Mouse (Mus musculus): ENCODE data around the gene Gm10309.
A peak's percentile ranks its signal among the peaks of the same experiment; 100 is the strongest.
"Not testable (repeated sequence)": the region's sequence is repeated elsewhere in the genome, so short reads cannot be mapped to it uniquely, and the experiment has no call there.

Gene Gm10309

DNA sequence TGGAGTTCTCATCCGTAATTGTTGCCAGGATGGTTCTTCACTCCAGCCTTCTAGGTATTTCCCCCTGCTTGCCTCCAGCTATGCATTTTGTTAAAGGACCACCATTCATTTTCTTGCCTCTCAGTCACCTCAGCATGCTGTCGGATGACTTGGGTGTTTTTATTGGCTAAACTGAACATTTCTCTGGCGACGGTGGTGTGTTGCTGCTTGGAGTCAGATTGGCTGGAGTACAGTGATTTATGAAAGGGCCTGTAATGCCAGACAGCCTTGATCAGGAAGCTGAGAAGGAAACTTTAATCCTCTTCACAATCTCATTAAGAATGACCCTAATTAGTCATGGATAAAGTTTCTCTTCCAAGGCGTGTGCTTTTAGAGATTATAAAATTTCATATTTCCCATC is 4.8 kb upstream of the Gm10309 start:
- DNase-seq (ENCODE audit: low spot score) = no peak

DNA sequence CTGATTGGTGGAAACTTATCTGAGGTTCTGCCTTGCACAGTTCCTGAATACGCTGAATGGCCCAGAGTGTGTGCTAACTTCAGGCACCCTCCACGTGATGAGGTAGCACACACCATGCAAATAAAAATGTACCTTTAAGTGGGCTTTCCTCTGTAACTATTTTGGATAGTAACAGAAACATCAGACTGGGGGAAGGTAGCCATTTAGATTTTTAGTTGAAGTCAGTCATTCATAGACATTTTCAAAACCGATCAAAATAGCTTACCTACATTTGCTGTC is 3.1 kb upstream of the Gm10309 start:
- no peak for DNase-seq (ENCODE audit: low spot score)

DNA sequence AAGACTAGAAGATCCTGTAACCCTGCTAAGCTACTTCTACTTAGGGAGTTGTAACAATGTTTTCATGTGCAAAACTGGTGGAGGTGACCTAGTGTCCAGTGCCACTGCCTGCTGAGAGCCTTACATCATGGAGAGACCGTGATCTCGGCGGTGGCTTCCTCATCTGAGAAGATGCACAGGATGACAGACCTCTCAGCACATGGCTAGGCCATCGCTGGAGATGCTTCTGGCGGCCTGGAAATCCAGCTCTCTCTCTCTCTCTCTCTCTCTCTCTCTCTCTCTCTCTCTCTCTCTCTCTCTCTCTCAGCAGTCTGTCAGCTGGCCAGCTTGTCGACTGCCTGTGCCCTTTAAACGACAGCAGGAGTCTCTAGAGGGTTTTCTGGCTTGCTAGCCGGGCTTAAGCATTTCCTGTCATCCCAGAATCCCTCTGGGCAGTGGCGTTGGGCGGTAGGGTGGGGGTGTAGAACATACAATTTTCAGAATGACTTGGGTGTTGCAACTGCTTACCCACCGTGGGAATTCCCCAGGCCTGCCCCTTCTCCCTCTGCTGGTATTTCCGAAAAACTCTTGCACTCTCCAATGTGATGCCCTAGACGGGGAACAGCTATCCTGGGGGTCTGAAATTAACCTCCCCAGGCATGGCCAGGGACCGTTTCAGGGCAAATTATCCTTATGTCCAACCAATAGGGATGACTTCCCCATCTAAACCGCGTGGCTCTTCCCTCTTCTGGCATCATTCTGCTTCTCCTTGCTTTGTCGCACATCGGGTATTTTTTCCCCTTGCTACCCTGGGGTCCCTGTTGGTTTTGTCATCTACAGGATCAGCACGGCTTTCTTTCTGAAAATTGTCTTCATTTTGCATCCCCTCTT is 2.5 kb upstream of the Gm10309 start:
- DNase-seq (ENCODE audit: low spot score) = no peak

DNA sequence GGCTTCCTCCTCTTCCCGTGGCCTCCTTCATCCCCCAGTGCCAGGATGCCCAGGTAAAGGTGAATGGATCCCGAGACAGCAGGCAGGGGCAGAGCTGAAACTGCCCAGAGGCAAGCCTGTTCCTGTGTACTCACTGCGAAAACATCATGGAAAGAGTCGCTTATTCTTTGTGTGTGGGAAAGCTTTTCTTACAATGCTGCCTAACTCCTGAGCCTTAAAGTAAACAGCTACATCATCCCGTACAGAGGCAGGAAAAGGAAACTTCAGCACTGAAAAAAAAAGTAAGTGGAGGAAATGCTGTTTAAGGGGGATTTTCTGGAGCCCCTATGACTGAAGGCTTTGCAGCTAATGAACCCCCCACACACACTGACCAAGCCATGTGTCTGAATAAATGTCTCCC is 1.8 kb upstream of the Gm10309 start:
- no peak for DNase-seq (ENCODE audit: low spot score)

DNA sequence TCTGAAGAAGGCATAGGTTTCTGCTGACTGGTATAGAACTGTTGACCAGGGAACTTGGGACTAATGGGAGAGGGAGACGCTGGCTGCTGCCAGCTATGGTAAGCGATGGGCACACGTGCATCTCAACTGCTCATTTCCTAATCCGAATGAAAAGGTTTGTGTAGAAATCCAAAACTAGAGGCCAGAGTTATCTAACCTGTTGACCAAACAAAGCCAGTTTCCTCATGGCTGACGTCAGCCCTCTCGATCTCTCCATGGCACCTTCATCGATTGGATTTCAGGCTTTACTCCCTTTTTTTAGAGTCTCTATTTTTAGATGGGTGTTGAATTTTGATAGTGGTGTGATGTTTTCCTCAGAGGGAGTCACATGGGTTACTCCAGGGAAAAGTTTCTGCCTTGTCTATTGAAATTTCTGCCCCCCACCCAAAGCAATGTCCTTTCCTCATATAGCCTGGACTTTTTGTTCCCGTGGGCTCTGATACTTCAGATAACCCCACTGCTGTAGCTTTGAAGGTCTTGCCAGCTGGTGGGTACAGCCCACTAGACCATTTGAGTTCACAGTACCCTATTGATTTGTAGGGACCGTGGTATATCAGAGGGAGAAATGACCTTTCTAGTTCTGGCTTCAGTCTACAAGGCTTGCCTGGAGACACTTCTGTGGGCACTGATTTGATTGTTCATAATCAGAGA is 1.7 kb downstream of the Gm10309 start:
- no peak for DNase-seq (ENCODE audit: low spot score)

DNA sequence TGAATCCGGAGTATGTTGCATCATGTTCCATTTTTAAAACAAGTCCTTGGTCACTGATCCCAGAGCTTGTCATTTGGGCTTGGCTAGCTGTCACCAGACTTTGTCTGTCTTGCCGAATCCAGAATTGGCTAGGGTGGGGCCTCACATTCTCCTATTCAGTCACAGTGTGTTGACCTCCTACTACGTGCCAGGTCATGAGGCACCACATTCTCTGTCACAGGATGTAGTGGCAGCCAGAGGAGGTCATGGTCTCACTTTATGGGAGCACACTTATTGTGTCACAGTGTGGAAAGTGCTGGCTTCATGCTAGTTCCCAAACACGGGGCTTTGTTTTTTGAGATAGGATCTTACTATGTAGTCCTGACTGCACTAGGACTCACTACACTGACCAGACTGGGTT is 3.6 kb downstream of the Gm10309 start:
- no peak for DNase-seq (ENCODE audit: low spot score)

DNA sequence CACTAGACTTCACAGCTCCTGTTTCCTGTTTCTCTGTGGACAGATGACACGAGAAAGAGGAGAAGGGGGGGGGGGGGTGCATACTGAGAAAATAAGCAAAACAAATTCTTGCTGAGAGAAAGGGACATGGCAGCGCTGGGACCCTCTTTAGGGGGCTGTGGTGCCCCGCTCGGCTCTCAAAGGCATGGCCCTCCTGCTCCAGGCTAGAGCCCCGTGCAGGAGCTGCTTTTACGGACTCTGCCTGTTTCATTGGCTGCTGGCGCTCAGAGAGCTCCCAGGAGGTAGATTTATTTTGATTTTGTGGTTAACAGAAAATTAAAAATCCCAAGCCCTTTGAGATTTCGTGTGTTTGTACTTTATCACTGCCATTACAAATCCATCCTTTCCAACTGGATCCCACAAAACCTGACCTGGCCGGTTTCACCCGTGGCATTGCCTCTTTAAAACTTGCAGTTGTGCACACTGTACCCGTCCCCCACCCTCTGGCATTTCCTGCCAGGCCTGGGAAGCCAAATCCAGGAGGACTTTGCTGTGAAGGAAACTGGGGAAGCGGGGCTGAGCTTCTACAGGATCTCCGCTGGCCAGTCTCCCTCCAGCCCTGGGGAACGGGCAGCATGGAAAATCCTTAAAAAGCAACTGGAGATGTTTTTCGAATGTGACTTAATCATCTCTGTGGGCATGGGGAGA is 5.5 kb downstream of the Gm10309 start:
- no peak for DNase-seq (ENCODE audit: low spot score)

DNA sequence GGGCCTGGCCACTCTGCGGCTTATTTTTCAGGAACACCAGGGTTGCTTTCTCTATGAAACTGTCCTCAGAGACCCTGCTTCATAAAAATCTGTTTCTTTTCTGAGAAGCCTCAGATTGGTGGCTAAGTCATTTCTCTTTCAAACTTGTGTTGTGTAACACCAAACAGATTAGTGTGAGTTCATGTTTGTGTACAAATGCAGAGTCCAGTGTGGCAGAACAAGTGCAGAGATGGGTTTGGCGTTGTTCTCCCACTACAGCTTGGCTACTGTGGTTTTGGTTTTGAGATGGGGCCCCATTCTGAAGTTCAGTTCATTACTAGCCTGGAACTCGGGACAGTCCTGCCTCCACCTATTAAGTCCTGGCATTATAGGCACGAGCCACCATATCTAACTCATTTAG is 7.7 kb downstream of the Gm10309 start:
- DNase-seq (ENCODE audit: low spot score) = no peak

DNA sequence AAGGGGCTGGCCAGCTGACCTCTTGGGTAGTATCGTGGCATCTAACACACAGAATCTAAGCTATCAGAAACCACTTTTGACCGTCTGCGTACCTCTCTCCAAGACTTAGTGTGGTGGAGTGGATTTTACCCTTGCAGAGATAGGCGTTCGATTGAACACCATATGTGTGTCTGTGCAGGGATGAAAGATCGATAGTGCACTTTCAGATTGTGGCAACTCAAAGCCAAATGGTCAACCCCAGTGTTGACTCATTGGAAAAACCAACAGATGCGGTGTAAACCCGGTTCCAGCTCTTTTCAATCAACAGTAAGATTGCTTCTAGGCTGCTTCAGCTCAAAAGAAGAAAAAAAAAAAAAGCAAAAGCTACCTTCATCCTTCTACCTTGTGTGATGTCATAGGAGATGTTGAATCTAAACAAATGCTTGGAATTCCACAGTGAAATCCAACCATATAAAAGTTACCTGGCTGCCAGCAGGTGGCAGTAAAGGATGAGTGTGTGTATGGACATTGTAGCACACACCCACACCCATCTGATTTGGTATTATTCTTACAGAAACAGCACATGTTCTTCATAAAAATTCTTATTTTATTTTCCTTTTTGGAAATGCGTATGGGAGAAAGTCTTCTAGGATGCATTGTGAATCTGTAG is 8.8 kb downstream of the Gm10309 start:
- no peak for DNase-seq (ENCODE audit: low spot score)

DNA sequence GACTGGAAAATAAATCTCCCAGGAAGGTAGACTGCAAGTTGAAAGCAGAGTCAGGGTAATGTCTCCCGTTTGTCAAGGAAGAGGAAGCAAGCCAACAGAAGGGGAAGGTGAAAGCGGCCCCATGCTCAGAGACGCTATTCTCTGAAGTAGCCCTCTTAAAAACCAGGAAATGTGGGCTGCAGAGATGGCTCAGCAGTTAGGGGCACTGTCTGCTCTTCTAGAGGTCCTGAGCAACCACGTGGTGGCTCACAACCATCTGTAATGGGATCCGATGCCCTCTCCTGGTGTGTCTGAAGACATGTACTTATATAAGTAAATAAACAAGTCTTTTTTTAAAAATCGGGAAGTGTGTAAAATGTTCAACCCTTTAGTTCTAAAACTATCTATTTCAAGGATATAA is 10.1 kb downstream of the Gm10309 start:
- DNase-seq (ENCODE audit: low spot score) = no peak

DNA sequence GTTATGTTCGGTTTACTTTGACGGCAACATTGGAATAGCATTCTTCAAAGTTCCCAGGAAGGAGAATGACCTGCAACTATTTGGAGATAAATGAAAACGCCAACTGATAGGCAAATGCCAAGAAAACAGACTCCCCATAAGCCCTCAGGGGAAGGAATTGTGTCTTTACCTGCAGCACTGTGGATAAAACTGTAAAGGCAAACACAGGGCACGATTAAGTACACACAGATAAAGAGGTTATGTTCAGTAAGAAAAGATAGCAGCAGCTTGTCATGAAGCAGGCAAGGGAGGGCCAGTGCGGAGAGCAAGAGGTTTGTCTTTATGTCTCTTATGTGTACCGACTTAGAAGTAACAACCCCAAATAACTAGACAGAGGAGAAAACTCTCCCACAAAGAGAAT is 10.5 kb downstream of the Gm10309 start:
- DNase-seq (ENCODE audit: low spot score) = no peak

DNA sequence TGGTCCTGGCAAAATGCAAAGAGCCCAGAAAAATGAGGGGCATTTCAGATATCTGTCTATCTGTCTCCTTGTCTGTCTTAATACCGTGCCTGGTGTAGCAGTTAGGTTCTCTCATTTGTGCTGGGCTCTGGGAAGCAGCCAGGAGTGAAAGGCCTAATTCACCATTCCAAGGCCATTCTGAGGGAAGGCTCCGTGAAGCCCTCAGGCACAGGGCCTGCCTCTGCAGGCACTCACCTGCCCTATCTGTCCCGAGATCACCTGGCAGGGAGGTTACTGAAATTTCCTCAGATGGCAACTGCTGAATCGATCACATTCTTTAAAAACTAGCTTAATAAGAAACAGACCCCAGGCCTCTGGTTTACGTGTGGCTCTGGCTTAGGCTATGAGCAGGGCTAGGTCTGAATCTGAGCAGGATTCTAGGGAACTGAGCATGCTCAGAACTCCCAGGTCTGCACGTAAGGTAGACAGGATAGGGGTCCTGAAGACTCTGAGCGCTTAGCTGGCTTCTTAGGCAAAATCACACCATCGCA is 11.1 kb downstream of the Gm10309 start:
- no peak for DNase-seq (ENCODE audit: low spot score)

DNA sequence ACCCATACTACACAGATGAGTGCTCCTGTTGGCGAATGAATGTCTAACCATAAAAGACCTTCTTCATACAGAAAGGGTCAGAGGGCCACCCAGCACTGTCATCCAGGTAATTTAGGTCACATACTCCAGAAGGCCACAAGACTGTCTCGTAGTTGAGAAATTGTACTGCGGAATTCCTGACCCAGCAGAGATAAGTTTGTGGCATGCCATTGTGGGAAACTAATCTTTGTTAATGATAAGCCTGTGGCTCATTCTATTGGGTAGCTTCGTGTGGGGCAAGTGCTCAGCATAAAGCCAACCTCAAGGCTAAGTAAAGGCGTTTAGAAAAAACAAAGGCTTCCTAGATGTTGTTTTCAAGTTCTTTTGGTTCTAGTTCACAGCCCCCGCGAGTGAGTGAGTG is 12.7 kb downstream of the Gm10309 start:
- DNase-seq (ENCODE audit: low spot score) = no peak

DNA sequence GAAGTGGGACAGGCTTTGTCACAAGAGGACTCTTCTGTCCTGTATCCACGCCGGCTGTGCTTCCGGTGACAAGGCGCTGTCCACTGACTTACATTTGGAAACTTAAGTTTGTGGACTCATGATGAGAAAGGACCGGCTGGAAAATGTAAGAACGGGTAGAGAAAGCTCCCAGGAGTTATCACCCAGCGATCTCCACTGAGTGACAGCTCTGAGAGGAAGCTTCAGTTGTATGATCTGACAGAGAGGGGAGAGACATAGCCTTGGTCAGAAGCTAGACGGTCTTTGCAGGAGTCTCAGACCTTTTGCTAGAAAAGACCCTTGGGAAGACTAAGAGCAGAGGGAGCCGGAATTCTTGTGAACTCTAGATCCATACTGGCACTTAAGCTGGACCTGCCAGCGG is 15.2 kb downstream of the Gm10309 start:
- no peak for DNase-seq (ENCODE audit: low spot score)

DNA sequence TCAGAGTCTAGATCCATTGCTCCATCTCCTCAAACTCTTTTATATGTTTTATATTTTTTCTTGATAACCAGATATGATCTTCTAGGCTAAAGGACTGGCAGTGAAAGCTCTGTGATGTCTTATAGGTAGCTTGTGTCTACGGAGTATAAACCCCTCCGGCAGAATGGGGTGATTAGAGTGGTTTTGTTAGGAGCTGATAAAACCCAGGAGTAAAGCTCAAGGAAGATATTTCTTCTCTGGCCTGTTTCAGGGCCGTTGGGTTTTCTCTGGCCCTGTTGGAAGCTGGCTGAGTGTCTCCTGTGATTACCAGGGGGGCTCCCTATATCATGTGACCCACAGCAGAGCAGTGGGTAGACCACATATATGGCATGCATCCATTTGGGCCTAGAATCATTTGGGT is 17.6 kb downstream of the Gm10309 start:
- DNase-seq (ENCODE audit: low spot score) = no peak

DNA sequence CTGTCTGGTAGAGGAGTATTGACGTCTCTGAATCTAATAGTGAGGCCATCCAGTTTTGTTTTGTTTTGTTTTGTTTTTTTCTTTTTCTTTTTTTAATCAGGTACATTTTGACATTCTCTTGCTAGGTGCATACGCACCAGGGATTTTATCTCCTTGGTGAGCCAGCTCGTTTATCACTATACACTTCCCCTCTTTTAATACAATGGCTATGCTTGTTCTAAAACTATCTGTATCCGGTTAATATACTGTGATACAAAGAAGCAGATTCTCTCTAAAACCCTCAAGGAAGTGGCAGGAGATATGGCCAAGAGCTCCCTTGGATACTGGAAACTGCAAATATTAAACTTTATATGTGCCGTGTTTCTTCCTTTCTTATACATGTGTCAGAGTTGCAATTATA is 18.4 kb downstream of the Gm10309 start:
- DNase-seq (ENCODE audit: low spot score) = no peak

DNA sequence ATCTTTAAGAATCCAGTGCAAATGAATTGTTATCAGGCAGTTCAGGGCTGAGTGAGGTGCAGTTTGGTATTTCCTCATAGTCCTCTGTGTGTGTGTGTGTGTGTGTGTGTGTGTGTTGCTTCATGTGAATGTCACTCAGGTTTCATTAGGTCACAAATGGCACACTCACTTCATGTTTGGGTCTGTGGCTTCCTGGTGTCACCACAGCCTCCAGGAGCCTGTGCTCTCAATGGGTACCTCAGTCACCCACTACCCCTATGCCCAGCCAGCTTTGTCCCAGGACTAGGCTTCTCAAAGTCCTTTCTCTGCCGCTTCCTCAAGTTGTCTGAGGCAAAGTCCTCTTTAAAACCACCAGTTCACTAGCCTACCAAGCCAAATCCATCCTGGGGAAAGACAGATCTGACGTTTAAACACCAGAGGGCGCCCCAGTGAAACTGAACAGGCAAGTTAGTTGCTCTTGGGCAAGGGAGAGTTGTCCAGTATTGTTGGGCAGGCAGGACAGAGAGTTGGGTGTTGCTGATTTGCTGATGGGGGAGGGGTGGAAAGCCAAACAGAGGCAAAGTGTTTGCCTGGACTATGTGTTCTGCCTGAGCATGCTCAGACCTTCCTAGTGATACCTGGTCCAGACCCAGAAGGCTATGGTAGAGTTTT is 20.8 kb downstream of the Gm10309 start:
- peak; percentile 51 for DNase-seq (ENCODE audit: low spot score)

DNA sequence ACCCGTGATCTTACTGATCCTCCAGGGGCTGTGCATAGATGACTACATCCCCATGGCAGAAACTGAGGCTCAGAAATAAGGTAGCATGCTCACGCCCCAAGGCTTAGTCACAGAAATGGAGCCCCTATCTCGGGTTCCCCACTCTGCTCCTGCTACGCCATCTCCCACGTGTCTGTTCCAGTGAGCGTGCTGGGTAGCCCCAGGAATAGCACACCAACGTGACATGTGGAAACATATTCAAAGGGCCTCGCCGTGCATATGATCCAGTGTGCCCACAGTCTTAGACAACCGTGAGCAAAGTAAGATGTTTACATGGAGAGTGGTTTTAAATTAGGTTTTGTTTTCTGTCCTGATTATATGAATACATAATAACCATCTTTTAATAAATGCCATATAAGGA is 22.4 kb downstream of the Gm10309 start:
- DNase-seq (ENCODE audit: low spot score) = no peak

DNA sequence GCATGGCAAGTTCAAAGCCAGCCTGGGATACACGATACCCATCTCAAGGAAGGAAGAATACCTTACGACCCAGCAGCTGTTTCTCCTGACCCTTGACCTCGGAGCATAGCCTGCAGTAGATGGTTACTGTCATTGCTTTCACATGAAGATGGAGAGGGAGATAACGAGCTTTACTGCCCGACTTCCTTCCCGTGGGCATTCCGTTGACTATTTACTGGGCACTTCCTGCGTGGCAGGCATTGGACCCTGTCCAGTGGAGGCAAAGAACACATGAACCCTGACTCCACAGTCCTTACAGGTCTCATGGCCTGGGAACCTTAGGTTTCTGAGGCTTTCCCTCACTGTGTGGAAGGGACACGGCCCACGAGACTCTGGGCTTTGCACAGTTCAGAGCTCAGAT is 25.6 kb downstream of the Gm10309 start:
- no peak for DNase-seq (ENCODE audit: low spot score)

DNA sequence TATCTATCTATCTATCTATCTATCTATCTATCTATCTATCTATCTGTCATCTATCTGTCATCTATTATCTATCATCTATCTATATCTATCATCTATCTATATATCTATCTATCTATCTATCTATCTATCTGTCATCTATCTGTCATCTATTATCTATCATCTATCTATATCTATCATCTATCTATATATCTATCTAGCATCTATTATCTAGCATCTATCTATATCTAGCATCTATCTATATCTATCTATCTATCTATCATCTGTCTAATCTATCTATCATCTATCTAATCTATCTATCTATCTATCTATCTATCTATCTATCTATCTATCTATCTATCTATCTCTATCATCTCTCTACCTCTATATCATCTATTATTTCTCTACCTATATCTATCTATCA is 27.6 kb downstream of the Gm10309 start:
- DNase-seq (ENCODE audit: low spot score) = not testable (repeated sequence)

DNA sequence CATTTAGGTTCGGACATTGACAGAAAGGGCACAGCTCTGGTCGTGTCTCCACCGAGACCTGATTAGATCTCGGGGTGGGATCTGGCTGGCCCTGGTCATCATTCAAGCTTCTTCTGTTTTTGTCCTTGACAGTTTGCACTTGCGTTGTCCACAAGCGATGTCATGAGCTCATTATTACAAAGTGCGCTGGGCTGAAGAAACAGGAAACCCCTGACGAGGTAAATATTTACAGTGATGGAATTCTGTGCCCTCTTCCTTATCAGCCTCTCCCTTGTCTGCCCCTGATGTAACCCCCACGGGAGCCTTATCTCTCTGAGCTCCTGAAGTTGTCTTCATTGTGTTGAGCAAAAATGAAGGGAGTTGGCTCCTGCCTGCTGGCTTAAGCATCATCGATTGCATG is 28.4 kb downstream of the Gm10309 start:
- no peak for DNase-seq (ENCODE audit: low spot score)

DNA sequence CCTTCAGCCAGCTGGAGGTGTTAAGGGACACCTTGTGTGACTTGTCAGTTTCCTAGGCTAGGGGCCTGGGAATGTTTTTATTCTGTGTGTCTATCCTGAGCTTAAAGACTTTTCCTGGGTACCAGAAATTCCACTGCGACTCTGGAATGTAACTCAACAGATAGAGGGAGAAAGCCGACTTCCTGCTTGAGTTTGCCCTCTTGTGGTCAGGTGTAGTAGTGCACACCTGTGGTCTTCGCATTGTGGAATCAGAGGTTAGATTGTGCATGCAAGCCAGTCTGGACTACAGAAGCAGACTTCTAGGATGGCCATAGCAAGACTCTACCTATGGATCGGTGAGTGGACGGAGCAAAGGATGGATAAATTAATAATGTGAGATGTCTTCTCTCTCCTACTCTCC is 33.3 kb downstream of the Gm10309 start:
- no peak for DNase-seq (ENCODE audit: low spot score)

Measured in ovary, postnatal 10 days (tissue).